Mouse (Mus musculus) embryonic fibroblast, embryonic 13.5 days (primary cell): ENCODE results near the gene Aco2.

Experiments used
- CTCF ChIP-seq: IDR thresholded peaks from 2 replicates; pipeline ENCODE4 v1.5.1; 2011; ENCODE audit warnings: mild to moderate bottlenecking, control low read depth, low read length, moderate library complexity, borderline replicate concordance; ENCODE audit not compliant: insufficient read depth
- POLR2A ChIP-seq: IDR thresholded peaks from 2 replicates; pipeline ENCODE4 v1.6.1; 2011; ENCODE audit warnings: low read depth, mild to moderate bottlenecking, control low read depth, low read length, moderate library complexity

GRCm38 (mm10) chr15:81832219-81832618 lies 39.9 kb upstream of the Aco2 start:
- TF ChIP-seq CTCF (no peak), POLR2A (no peak)
